Mouse (Mus musculus) embryonic facial prominence, embryonic 13.5 days (tissue): ENCODE data around the gene Slc25a11. TPM values are rescaled to one million over a fixed set of nuclear protein-coding genes. Genes with fewer than 3 reads are reported as not detected.

ENCODE experiments used
- ATAC-seq: fragments of 200-750 bp; cut with Nextera tagmentation; 2 replicates; pipeline ENCODE4 v1.8.0; 2017; ENCODE audit warnings: low read depth; ENCODE audit not compliant: insufficient number of reproducible peaks, insufficient read depth, low FRiP score, low TSS enrichment
- H3K27ac ChIP-seq: fragments of 300-500 bp; sonication (generic); 2 replicates; pipeline ENCODE4 v1.5.1; 2015; ENCODE audit warnings: moderate library complexity, mild to moderate bottlenecking, inconsistent platforms
- H3K27me3 ChIP-seq: fragments of 300-500 bp; sonication (generic); 2 replicates; pipeline ENCODE4 v1.6.1; 2015; ENCODE audit warnings: mild to moderate bottlenecking, inconsistent platforms
- H3K36me3 ChIP-seq: fragments of 300-500 bp; sonication (generic); 2 replicates; pipeline ENCODE4 v1.6.1; 2015; ENCODE audit warnings: mild to moderate bottlenecking, inconsistent platforms
- H3K4me1 ChIP-seq: fragments of 300-500 bp; sonication (generic); 2 replicates; pipeline ENCODE4 v1.6.1; 2015; ENCODE audit warnings: inconsistent platforms
- H3K4me2 ChIP-seq: fragments of 300-500 bp; sonication (generic); 2 replicates; pipeline ENCODE4 v1.6.1; 2015; ENCODE audit warnings: moderate library complexity, mild to moderate bottlenecking, inconsistent platforms
- H3K4me3 ChIP-seq: fragments of 300-500 bp; sonication (generic); 2 replicates; pipeline ENCODE4 v1.5.1; 2015; ENCODE audit warnings: mild to moderate bottlenecking, inconsistent platforms
- H3K9ac ChIP-seq: fragments of 300-500 bp; sonication (generic); 2 replicates; pipeline ENCODE4 v1.6.1; 2015; ENCODE audit warnings: mild to moderate bottlenecking, inconsistent platforms
- H3K9me3 ChIP-seq: fragments of 300-500 bp; sonication (generic); 2 replicates; pipeline ENCODE4 v1.6.1; 2016; ENCODE audit warnings: inconsistent platforms
- WGBS: fragments of 180-500 bp; shearing (Covaris S2); methylation state at CpG from one replicate; pipeline ENCODE4 v1.1.7; 2015; ENCODE audit warnings: mixed read lengths; 5-methylcytosine and 5-hydroxymethylcytosine counted together
- polyA plus RNA-seq: library from polyadenylated mRNA; unstranded; fragments of >200 nt; fragmentation: Nextera tagmentation; extraction: Ambion mirVana; gene quantifications from 2 replicates; pipeline ENCODE4 v1.2.1, GENCODE M21; 2015

Gene Slc25a11
- polyA plus RNA-seq, 1 experiment from 2014 or later, result 170 TPM

DNA sequence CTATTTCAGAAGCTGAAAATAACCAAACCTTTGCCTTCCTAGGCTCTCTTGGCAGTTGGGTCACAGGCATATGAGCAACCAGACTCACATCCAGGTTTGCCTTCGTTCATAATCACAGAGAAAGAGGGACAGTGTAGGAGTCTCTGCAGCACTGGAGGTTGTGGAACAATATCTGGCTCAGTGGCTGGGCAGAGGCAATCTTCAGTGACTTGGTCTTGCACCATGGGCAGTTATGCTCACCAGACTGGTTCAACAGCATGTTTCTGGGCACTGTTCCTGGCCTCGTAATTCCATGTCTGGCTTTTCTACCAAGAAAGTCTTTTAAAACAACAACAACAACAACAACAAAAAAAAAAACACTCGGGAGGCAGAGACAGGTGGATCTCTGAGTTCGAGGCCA lies 11.7 kb downstream of the Slc25a11 start:
- H3K4me2 ChIP-seq, result no peak overlapping the region
- 77% methylated on average over 4 of the region's 4 CpGs for WGBS
- no peaks in the 10 kb centered on the region for H3K27me3 ChIP-seq
- no peak for ATAC-seq
- H3K27ac ChIP-seq, result no peak overlapping the region
- H3K9me3 ChIP-seq, result no peaks in the 10 kb centered on the region
- H3K4me1 ChIP-seq, result no peaks in the 10 kb centered on the region
- H3K4me3 ChIP-seq, result no peak overlapping the region
- H3K9ac ChIP-seq, result no peak overlapping the region
- H3K36me3 ChIP-seq, result no peaks in the 10 kb centered on the region

DNA sequence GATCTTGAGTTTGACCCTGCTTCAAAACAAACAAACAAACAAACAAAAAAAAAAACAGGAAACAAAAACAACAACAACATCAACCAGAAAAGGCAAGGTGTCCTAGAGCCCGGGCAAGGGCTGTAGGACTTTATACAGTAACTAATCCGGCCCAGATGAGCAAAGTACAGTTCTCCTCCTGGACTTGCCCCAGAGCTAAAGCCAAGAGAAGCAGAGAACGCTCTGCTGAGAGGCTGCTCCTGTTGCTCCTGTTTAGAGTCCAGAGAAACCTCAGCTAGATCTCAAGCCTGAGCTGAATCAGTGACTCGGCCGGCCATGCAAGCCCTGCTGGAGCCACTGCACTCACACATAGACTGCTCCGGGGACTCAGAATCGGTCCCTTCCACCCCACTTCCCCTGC lies 17.1 kb downstream of the Slc25a11 start:
- H3K4me3 ChIP-seq, result no peak overlapping the region
- H3K27me3 ChIP-seq, result no peaks in the 10 kb centered on the region
- H3K9me3 ChIP-seq, result no peaks in the 10 kb centered on the region
- no peak for ATAC-seq
- H3K9ac ChIP-seq, result no peak overlapping the region
- 71% methylated on average over 7 of the region's 7 CpGs for WGBS
- H3K27ac ChIP-seq, result no peak overlapping the region
- H3K36me3 ChIP-seq, result no peaks in the 10 kb centered on the region
- H3K4me2 ChIP-seq, result no peak overlapping the region
- H3K4me1 ChIP-seq, result no peaks in the 10 kb centered on the region

DNA sequence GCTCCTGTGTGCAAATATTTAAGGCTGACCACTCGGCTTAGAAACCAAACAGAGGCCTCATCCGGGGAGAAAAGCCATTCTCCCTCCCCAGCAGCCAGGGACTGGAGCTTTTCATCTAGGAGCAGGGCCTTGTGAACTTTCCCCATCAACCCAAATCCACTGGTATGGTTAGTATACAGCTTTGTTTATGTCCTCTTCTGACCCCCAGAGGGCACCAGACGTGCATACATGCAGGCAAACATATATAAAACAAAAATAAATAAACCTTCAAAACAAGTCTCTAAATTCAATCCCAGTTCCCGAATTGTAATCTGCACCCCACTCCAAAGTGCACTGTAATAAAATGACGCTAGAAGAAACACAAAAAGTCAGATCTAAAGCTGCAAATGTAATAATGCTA lies 17.7 kb downstream of the Slc25a11 start:
- Histone ChIP-seq H3K4me1 (no peaks in the 10 kb centered on the region), H3K4me3 (no peak overlapping the region), H3K27ac (no peak overlapping the region), H3K9me3 (no peaks in the 10 kb centered on the region), H3K4me2 (no peak overlapping the region), H3K9ac (no peak overlapping the region), H3K27me3 (no peaks in the 10 kb centered on the region), H3K36me3 (no peaks in the 10 kb centered on the region)
- no peak for ATAC-seq
- WGBS, result 48% methylated on average over 5 of the region's 5 CpGs

- no peak overlapping the region for H3K9ac ChIP-seq
- no peak for ATAC-seq
- no peak overlapping the region for H3K4me3 ChIP-seq
- H3K36me3 ChIP-seq, result no peaks in the 10 kb centered on the region
- 72% methylated on average over 2 of the region's 2 CpGs for WGBS
- no peaks in the 10 kb centered on the region for H3K4me1 ChIP-seq
- H3K4me2 ChIP-seq, result no peak overlapping the region
- no peaks in the 10 kb centered on the region for H3K9me3 ChIP-seq
- H3K27me3 ChIP-seq, result no peaks in the 10 kb centered on the region
- H3K27ac ChIP-seq, result no peak overlapping the region
Observed at GRCm38 (mm10) chr11:70628431-70628830, 18.8 kb downstream of the Slc25a11 start.

GRCm38 (mm10) chr11:70626877-70627276 lies 20.4 kb downstream of the Slc25a11 start:
- no peak overlapping the region for H3K4me2 ChIP-seq
- no peak overlapping the region for H3K4me3 ChIP-seq
- H3K9ac ChIP-seq, result no peak overlapping the region
- no peaks in the 10 kb centered on the region for H3K9me3 ChIP-seq
- 66% methylated on average over 4 of the region's 4 CpGs for WGBS
- H3K4me1 ChIP-seq, result no peaks in the 10 kb centered on the region
- ATAC-seq, result no peak
- no peaks in the 10 kb centered on the region for H3K27me3 ChIP-seq
- no peaks in the 10 kb centered on the region for H3K36me3 ChIP-seq
- H3K27ac ChIP-seq, result no peak overlapping the region

DNA sequence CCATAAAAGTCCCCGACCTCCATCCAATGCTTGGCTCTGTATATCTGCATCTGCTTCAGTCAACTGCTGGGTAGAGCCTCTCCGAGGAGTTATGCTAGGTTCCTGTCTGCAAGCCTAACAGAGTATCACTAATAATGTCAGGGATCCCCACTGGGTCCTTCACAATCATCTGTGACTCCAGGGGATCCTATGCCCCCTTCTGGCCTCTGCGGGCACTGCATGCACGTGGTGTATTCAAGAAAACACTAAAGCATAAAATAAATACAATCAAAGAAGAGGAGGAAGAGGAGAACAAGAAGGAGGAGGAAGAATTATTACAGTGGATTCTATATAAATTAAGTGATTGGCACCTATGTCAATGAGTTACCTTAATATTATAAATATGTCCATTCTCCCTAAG lies 21.8 kb downstream of the Slc25a11 start:
- ATAC-seq, result no peak
- H3K9me3 ChIP-seq, result no peaks in the 10 kb centered on the region
- no peak overlapping the region for H3K9ac ChIP-seq
- no peak overlapping the region for H3K4me2 ChIP-seq
- H3K4me3 ChIP-seq, result no peak overlapping the region
- WGBS, result 49% methylated on average over 4 of the region's 4 CpGs
- H3K4me1 ChIP-seq, result no peaks in the 10 kb centered on the region
- H3K27ac ChIP-seq, result no peak overlapping the region
- H3K27me3 ChIP-seq, result no peaks in the 10 kb centered on the region
- no peaks in the 10 kb centered on the region for H3K36me3 ChIP-seq

- no peak for ATAC-seq
Observed at GRCm38 (mm10) chr11:70623053-70623742, 24.1 kb downstream of the Slc25a11 start.

GRCm38 (mm10) chr11:70621972-70622814 lies 25.1 kb downstream of the Slc25a11 start:
- Histone ChIP-seq H3K4me2 (no peak overlapping the region), H3K27ac (no peak overlapping the region), H3K4me3 (no peak overlapping the region), H3K4me1 (no peaks in the 10 kb centered on the region), H3K9me3 (no peaks in the 10 kb centered on the region), H3K27me3 (no peaks in the 10 kb centered on the region), H3K36me3 (no peaks in the 10 kb centered on the region), H3K9ac (peak overlapping the region; percentile 40; the same call in 1 of the 2 replicates)
- ATAC-seq, result no peak
- 49% methylated on average over 7 of the region's 7 CpGs for WGBS

More at GRCm38 (mm10) chr11:70623053-70623742, 24.1 kb downstream of the Slc25a11 start:
- Histone ChIP-seq H3K36me3 (no peaks in the 10 kb centered on the region), H3K27me3 (no peaks in the 10 kb centered on the region), H3K9me3 (no peaks in the 10 kb centered on the region), H3K4me2 (no peak overlapping the region), H3K9ac (no peak overlapping the region), H3K4me1 (no peaks in the 10 kb centered on the region), H3K4me3 (no peak overlapping the region), H3K27ac (no peak overlapping the region)
- WGBS, result 79% methylated on average over 10 of the region's 10 CpGs

- Histone ChIP-seq H3K9ac (no peak within 1 kb of the TSS), H3K36me3 (no peaks in the 10 kb centered on the region), H3K27ac (no peak within 1 kb of the TSS), H3K9me3 (no peaks in the 10 kb centered on the region), H3K4me1 (peaks cover 18% of the 10 kb centered on the region), H3K27me3 (peaks cover 7% of the 10 kb centered on the region; the same call in 1 of the 2 replicates), H3K4me2 (no peak within 1 kb of the TSS), H3K4me3 (no peak within 1 kb of the TSS)
- no peak for ATAC-seq
- WGBS, result 43% methylated on average over 1 of the region's 1 CpGs
Observed at GRCm38 (mm10) chr11:70619101-70619500, 28.2 kb downstream of the Slc25a11 start, which contains the start of gene Chrne. Gene Chrne, minus strand, starts transcription at chr11:70619216.

DNA sequence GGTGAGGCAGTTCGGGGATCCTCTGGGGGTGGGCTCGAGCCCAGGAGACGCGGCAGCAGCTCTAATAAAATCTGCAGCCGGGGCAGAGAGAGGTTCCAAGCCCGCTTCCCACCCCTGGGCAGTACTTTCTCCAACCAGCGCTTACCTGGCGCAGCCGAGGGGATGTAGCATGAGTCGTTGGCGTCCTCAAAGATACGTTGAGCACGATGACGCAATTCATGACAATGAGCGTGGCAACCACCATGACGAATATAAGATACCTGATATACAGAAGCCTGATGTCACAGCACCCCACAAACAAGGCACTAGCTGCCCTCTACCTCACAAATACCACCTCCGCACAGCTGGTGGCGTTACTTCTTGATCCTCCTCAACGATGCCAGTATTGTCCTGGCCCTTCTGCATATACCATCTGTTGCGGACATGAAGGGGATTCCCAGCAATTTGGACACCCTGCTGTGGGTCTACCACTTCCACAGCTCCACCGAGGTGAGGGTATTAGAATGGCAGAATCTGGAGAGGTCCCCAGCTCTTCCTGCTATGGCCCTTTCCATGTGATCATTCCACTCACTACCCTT lies 31.7 kb downstream of the Slc25a11 start, which contains the start of gene 4930544D05Rik:
Gene 4930544D05Rik, plus strand, starts transcription at position 333 of the 578 bp plus-strand sequence.
- Histone ChIP-seq H3K27me3 (peaks cover 7% of the 10 kb centered on the region; the same call in 1 of the 2 replicates), H3K9me3 (no peaks in the 10 kb centered on the region), H3K27ac (peak within 1 kb of the TSS; percentile 28; the same call in 1 of the 2 replicates), H3K4me1 (peaks cover 18% of the 10 kb centered on the region), H3K4me3 (peak within 1 kb of the TSS; percentile 42), H3K36me3 (peaks cover 27% of the 10 kb centered on the region), H3K4me2 (peak within 1 kb of the TSS; percentile 77), H3K9ac (peak within 1 kb of the TSS; percentile 67)
- 14% methylated on average over 21 of the region's 21 CpGs for WGBS
- ATAC-seq, result no peak

- peaks cover 32% of the 10 kb centered on the region for H3K36me3 ChIP-seq
- peak overlapping the region; percentile 67 for H3K9ac ChIP-seq
- H3K9me3 ChIP-seq, result no peaks in the 10 kb centered on the region
- H3K4me1 ChIP-seq, result peaks cover 18% of the 10 kb centered on the region
- peak; percentile 52; the same call in 1 of the 2 replicates for ATAC-seq
- peak overlapping the region; percentile 42 for H3K4me3 ChIP-seq
- H3K27ac ChIP-seq, result peak overlapping the region; percentile 28; the same call in 1 of the 2 replicates
- H3K4me2 ChIP-seq, result peak overlapping the region; percentile 77
- WGBS, result 4% methylated on average over 17 of the region's 17 CpGs
- peaks cover 7% of the 10 kb centered on the region; the same call in 1 of the 2 replicates for H3K27me3 ChIP-seq
Observed at GRCm38 (mm10) chr11:70615074-70615473, 32.2 kb downstream of the Slc25a11 start.
